Mouse (Mus musculus) MEL (cell line): ENCODE measurements around the gene Slc38a4.

Experiments
- CTCF ChIP-seq, 3 experiments: IDR thresholded peaks in 2 of 3; conservative IDR thresholded peaks in 1 of 3; 2 replicates each; pipeline ENCODE4 v1.5.1; 2011 to 2012; ENCODE audit warnings: low read length in 3 of 3, low read depth in 2 of 3, mild to moderate bottlenecking in 2 of 3, improper control_type of control experiment in 1 of 3, inconsistent platforms in 1 of 3, mixed read lengths in 1 of 3, moderate library complexity in 1 of 3; ENCODE audit not compliant: control insufficient read depth in 1 of 3, insufficient read depth in 1 of 3, poor library complexity in 1 of 3, severe bottlenecking in 1 of 3
- EP300 ChIP-seq, 2 experiments: IDR thresholded peaks; 2 replicates each; pipeline ENCODE4 v1.6.1; 2011; ENCODE audit warnings: improper control_type of control experiment in 2 of 2, low read length in 2 of 2, low read depth in 1 of 2, mild to moderate bottlenecking in 1 of 2
- MYC ChIP-seq: IDR thresholded peaks from 2 replicates; pipeline ENCODE4 v1.6.1; 2011; ENCODE audit warnings: low read depth, mild to moderate bottlenecking, low read length, improper control_type of control experiment, moderate library complexity
- TCF12 ChIP-seq: IDR thresholded peaks from 2 replicates; pipeline ENCODE4 v1.6.1; 2014; ENCODE audit warnings: low read depth, mild to moderate bottlenecking, inconsistent platforms, low read length, improper control_type of control experiment, moderate library complexity

DNA sequence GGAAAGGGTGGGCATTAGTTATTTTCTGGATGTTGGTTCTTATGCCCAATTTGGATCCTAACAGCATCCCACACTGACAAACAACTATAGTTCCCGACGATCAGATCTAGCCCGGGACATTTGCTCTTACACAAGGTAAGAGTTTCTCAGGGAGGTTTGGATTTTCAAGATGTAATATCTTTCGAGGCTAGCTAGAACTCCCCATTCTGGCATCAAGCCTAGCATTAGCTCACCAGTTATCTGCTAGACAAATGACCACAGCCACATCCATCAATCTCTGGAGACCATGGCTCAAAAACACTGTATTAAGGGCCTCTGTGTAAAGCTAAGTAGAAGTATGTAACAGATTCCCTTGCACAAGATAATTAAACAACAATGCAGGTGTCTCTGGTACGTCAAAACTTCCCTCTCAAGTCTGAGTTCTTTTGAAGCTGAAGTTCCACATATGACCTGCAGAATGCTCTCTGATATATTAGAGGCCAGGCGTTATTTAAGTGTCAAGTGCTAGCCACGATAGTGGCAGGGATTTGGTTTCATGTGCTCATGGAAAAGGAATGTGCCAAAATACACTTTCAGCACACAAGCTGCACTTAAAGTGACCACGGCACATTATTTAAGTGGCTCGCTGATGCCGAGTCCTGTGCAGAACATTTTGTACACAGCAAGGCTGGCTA, 51.8 kb downstream of the Slc38a4 start:
- no peak for TF ChIP-seq EP300 (IDR thresholded peaks at IDR 0.05; ENCODE audit: low read depth in 1 of 2, low read length in 2 of 2)
- TF ChIP-seq TCF12: no peak
- TF ChIP-seq MYC: no peak
- no peak for TF ChIP-seq CTCF (IDR thresholded peaks at IDR 0.05 in 2 of 3, conservative IDR thresholded peaks at IDR 0.05 in 1 of 3; ENCODE audit: control insufficient read depth in 1 of 3, insufficient read depth in 1 of 3, low read depth in 2 of 3, low read length in 3 of 3, poor library complexity in 1 of 3, severe bottlenecking in 1 of 3)
